Mouse (Mus musculus) MEL (cell line): Measurements from ENCODE around the gene Myof. TPM values are rescaled to one million over a fixed set of nuclear protein-coding genes. Genes with fewer than 3 reads are reported as not detected.

Source experiments
- DNase-seq: peaks from one replicate; pipeline ENCODE4 v3.0.0; 2011; ENCODE audit warnings: low read depth, low spot score
- H3K27ac ChIP-seq: 2 replicates; pipeline ENCODE4 v1.5.1; 2012; ENCODE audit warnings: low read depth, mild to moderate bottlenecking, control low read depth, low read length, moderate library complexity; ENCODE audit not compliant: control insufficient read depth
- H3K27me3 ChIP-seq, 2 experiments: fragments of 150-350 bp in 1 of 2; sonication (generic) in 1 of 2; 2 replicates each; pipeline ENCODE4 v1.6.1; 2012; ENCODE audit warnings: low read length in 2 of 2, mild to moderate bottlenecking in 2 of 2, improper control_type of control experiment in 1 of 2, moderate library complexity in 1 of 2; ENCODE audit not compliant: insufficient read depth in 2 of 2, control insufficient read depth in 1 of 2
- H3K36me3 ChIP-seq, 2 experiments: 2 replicates each; pipeline ENCODE4 v1.6.1; 2012 to 2014; ENCODE audit warnings: low read length in 2 of 2, improper control_type of control experiment in 1 of 2, inconsistent platforms in 1 of 2, mild to moderate bottlenecking in 1 of 2; ENCODE audit not compliant: insufficient read depth in 2 of 2, control insufficient read depth in 1 of 2
- H3K4me1 ChIP-seq, 2 experiments: fragments of 150-350 bp in 1 of 2; sonication (generic) in 1 of 2; 2 replicates each; pipeline ENCODE4 v1.6.1; 2012; ENCODE audit warnings: low read length in 2 of 2, improper control_type of control experiment in 1 of 2, mild to moderate bottlenecking in 1 of 2; ENCODE audit not compliant: insufficient read depth in 2 of 2, control insufficient read depth in 1 of 2
- H3K4me3 ChIP-seq, 2 experiments: fragments of 150-350 bp in 1 of 2; sonication (generic) in 1 of 2; 2 replicates each; pipeline ENCODE4 v1.5.1; 2012; ENCODE audit warnings: low read depth in 2 of 2, low read length in 2 of 2, mild to moderate bottlenecking in 2 of 2, moderate library complexity in 2 of 2, control low read depth in 1 of 2, improper control_type of control experiment in 1 of 2; ENCODE audit not compliant: control insufficient read depth in 1 of 2, insufficient read depth in 1 of 2
- H3K79me2 ChIP-seq: 2 replicates; pipeline ENCODE4 v1.6.1; 2012; ENCODE audit warnings: mild to moderate bottlenecking, low read length, moderate library complexity; ENCODE audit not compliant: control insufficient read depth, poor library complexity, insufficient read depth
- H3K9ac ChIP-seq: 2 replicates; pipeline ENCODE4 v1.6.1; 2012; ENCODE audit warnings: low read depth, mild to moderate bottlenecking, control low read depth, low read length, moderate library complexity; ENCODE audit not compliant: control insufficient read depth, poor library complexity, severe bottlenecking
- H3K9me3 ChIP-seq: fragments of 150-350 bp; sonication (generic); replicated peaks from 2 replicates; pipeline ENCODE4 v1.6.1; 2012; ENCODE audit warnings: mild to moderate bottlenecking, low read length, improper control_type of control experiment, moderate library complexity; ENCODE audit not compliant: insufficient read depth
- BHLHE40 ChIP-seq: IDR thresholded peaks from 2 replicates; pipeline ENCODE4 v1.6.1; 2012; ENCODE audit warnings: low read depth, mild to moderate bottlenecking, inconsistent platforms, low read length, improper control_type of control experiment, borderline replicate concordance
- CHD1 ChIP-seq: IDR thresholded peaks from 2 replicates; pipeline ENCODE4 v1.6.1; 2012; ENCODE audit warnings: low read depth, mild to moderate bottlenecking, inconsistent platforms, low read length, improper control_type of control experiment
- CTCF ChIP-seq, 3 experiments: IDR thresholded peaks in 2 of 3; conservative IDR thresholded peaks in 1 of 3; 2 replicates each; pipeline ENCODE4 v1.5.1; 2011 to 2012; ENCODE audit warnings: low read length in 3 of 3, low read depth in 2 of 3, mild to moderate bottlenecking in 2 of 3, improper control_type of control experiment in 1 of 3, inconsistent platforms in 1 of 3, mixed read lengths in 1 of 3, moderate library complexity in 1 of 3; ENCODE audit not compliant: control insufficient read depth in 1 of 3, insufficient read depth in 1 of 3, poor library complexity in 1 of 3, severe bottlenecking in 1 of 3
- ETS1 ChIP-seq: IDR thresholded peaks from 2 replicates; pipeline ENCODE4 v1.6.1; 2012; ENCODE audit warnings: low read depth, mild to moderate bottlenecking, inconsistent platforms, low read length, improper control_type of control experiment, moderate library complexity
- GABPA ChIP-seq: IDR thresholded peaks from 2 replicates; pipeline ENCODE4 v1.6.1; 2012; ENCODE audit warnings: low read depth, mild to moderate bottlenecking, inconsistent platforms, low read length, improper control_type of control experiment, moderate library complexity
- GATA1 ChIP-seq: IDR thresholded peaks from 2 replicates; pipeline ENCODE4 v1.6.1; 2011; ENCODE audit warnings: low read depth, low read length, improper control_type of control experiment
- HCFC1 ChIP-seq: IDR thresholded peaks from 2 replicates; pipeline ENCODE4 v1.6.1; 2012; ENCODE audit warnings: low read depth, mild to moderate bottlenecking, inconsistent platforms, low read length, improper control_type of control experiment, moderate library complexity
- MAX ChIP-seq: IDR thresholded peaks from 2 replicates; pipeline ENCODE4 v1.6.1; 2011; ENCODE audit warnings: low read length, improper control_type of control experiment
- MAZ ChIP-seq: IDR thresholded peaks from 2 replicates; pipeline ENCODE4 v1.6.1; 2012; ENCODE audit warnings: low read depth, mild to moderate bottlenecking, inconsistent platforms, low read length, improper control_type of control experiment
- MXI1 ChIP-seq: IDR thresholded peaks from 2 replicates; pipeline ENCODE4 v1.6.1; 2011; ENCODE audit warnings: mild to moderate bottlenecking, low read depth, low read length, improper control_type of control experiment
- MYB ChIP-seq: IDR thresholded peaks from 2 replicates; pipeline ENCODE4 v1.6.1; 2011; ENCODE audit warnings: mild to moderate bottlenecking, low read depth, low read length, improper control_type of control experiment
- NRF1 ChIP-seq: IDR thresholded peaks from 2 replicates; pipeline ENCODE4 v1.6.1; 2014; ENCODE audit warnings: low read depth, mild to moderate bottlenecking, inconsistent platforms, low read length, improper control_type of control experiment, moderate library complexity; ENCODE audit not compliant: poor library complexity, insufficient read depth, severe bottlenecking
- POLR2AphosphoS2 ChIP-seq: IDR thresholded peaks from 2 replicates; pipeline ENCODE4 v1.6.1; 2011; ENCODE audit warnings: low read length, improper control_type of control experiment
- POLR2AphosphoS5 ChIP-seq: IDR thresholded peaks from 2 replicates; pipeline ENCODE4 v1.6.1; 2012; ENCODE audit warnings: low read depth, borderline replicate concordance, mild to moderate bottlenecking, inconsistent platforms, low read length, moderate library complexity, mixed read lengths
- RCOR1 ChIP-seq: IDR thresholded peaks from 2 replicates; pipeline ENCODE4 v1.6.1; 2012; ENCODE audit warnings: low read depth, mild to moderate bottlenecking, inconsistent platforms, low read length, improper control_type of control experiment
- SMC3 ChIP-seq: IDR thresholded peaks from 2 replicates; pipeline ENCODE4 v1.6.1; 2011; ENCODE audit warnings: low read depth, low read length, improper control_type of control experiment
- TAL1 ChIP-seq: IDR thresholded peaks from 2 replicates; pipeline ENCODE4 v1.6.1; 2012; ENCODE audit warnings: mild to moderate bottlenecking, inconsistent platforms, low read length, moderate library complexity, mixed read lengths
- TBP ChIP-seq: IDR thresholded peaks from 2 replicates; pipeline ENCODE4 v1.8.0; 2011; ENCODE audit warnings: low read depth, low read length, improper control_type of control experiment
- TCF12 ChIP-seq: IDR thresholded peaks from 2 replicates; pipeline ENCODE4 v1.6.1; 2014; ENCODE audit warnings: low read depth, mild to moderate bottlenecking, inconsistent platforms, low read length, improper control_type of control experiment, moderate library complexity
- ZC3H11A ChIP-seq: IDR thresholded peaks from 2 replicates; pipeline ENCODE4 v1.6.1; 2012; ENCODE audit warnings: low read depth, mild to moderate bottlenecking, inconsistent platforms, low read length, improper control_type of control experiment
- polyA plus RNA-seq, 2 experiments: library from polyadenylated mRNA; stranded (reverse) in 1 of 2; unstranded in 1 of 2; fragments of >175 nt in 1 of 2; fragments of >200 nt in 1 of 2; gene quantifications; 2 replicates each; pipeline versions ENCODE4 v1.2.1 to v1.2.4; 2012; ENCODE audit warnings: low replicate concordance in 2 of 2, low read depth in 1 of 2; ENCODE audit not compliant: insufficient read length in 2 of 2, insufficient read depth in 1 of 2, missing spikeins in 1 of 2
- total RNA-seq: library from RNA; depleted of rRNA; stranded (reverse); fragments of 300-350 nt; gene quantifications from 2 replicates; pipeline ENCODE4 v1.2.3, GENCODE M21; 2012

Myof gene
- total and polyA plus RNA-seq, 3 experiments: 0.04 TPM; not detected in 2

- no peaks in the 10 kb centered on the region for H3K9me3 ChIP-seq
- H3K4me3 ChIP-seq: no peak overlapping the region
- TF ChIP-seq BHLHE40 (no peak), POLR2AphosphoS5 (no peak), TBP (no peak), NRF1 (no peak), MAZ (no peak), ZC3H11A (no peak), MYB (no peak), GABPA (no peak), TAL1 (no peak), RCOR1 (no peak), ETS1 (no peak), TCF12 (no peak), MXI1 (no peak), GATA1 (no peak), CTCF (IDR thresholded peaks at IDR 0.05 in 2 of 3, conservative IDR thresholded peaks at IDR 0.05 in 1 of 3; ENCODE audit: control insufficient read depth in 1 of 3, insufficient read depth in 1 of 3, low read depth in 2 of 3, low read length in 3 of 3, poor library complexity in 1 of 3, severe bottlenecking in 1 of 3) (no peak), MAX (no peak), CHD1 (no peak), POLR2AphosphoS2 (no peak), SMC3 (no peak), HCFC1 (no peak)
- no peak overlapping the region for H3K27ac ChIP-seq
- H3K4me1 ChIP-seq: no peaks in the 10 kb centered on the region
- no peak for DNase-seq
- no peak overlapping the region for H3K9ac ChIP-seq
- H3K27me3 ChIP-seq: peaks cover 0 to 2% of the 10 kb centered on the region in 2 experiments; a peak in 1 of 4 replicates
- H3K79me2 ChIP-seq: no peaks in the 10 kb centered on the region
- H3K36me3 ChIP-seq: no peaks in the 10 kb centered on the region
Measured at GRCm38 (mm10) chr19:38004809-38005380, 38.5 kb downstream of the Myof start.
